Mouse (Mus musculus): ENCODE measurements around the gene Best1. TPM values are rescaled to one million over a fixed set of nuclear protein-coding genes. Genes with fewer than 3 reads are reported as not detected.

The Best1 gene
- polyA plus RNA-seq, 2 experiments from 2014 or later, result not detected

GRCm38 (mm10) chr19:9957965-9958364, 43.5 kb downstream of the Best1 start:
- no peak for ATAC-seq

- ATAC-seq, result no peak
Observed at GRCm38 (mm10) chr19:9956624-9957388, 44.6 kb downstream of the Best1 start.

- ATAC-seq, result no peak
Observed at GRCm38 (mm10) chr19:9955438-9955837, 46.0 kb downstream of the Best1 start.

- no peak for ATAC-seq
Observed at GRCm38 (mm10) chr19:9954811-9955202, 46.6 kb downstream of the Best1 start.

- no peak for ATAC-seq
Observed at GRCm38 (mm10) chr19:9954055-9954810, 47.2 kb downstream of the Best1 start.

- ATAC-seq, result no peak
Observed at GRCm38 (mm10) chr19:9952912-9953311, 48.5 kb downstream of the Best1 start.

- ATAC-seq, result no peak
Observed at GRCm38 (mm10) chr19:9952390-9952789, 49.0 kb downstream of the Best1 start.

- ATAC-seq, result no peak
Observed at GRCm38 (mm10) chr19:9946986-9947385, 54.4 kb downstream of the Best1 start.

GRCm38 (mm10) chr19:9945800-9946564, 55.5 kb downstream of the Best1 start:
- ATAC-seq, result no peak

GRCm38 (mm10) chr19:9942539-9943533, 58.6 kb downstream of the Best1 start:
- ATAC-seq, result no peak

- no peak for ATAC-seq
Observed at GRCm38 (mm10) chr19:9941809-9942208, 59.6 kb downstream of the Best1 start.

- ATAC-seq, result no peak
Observed at GRCm38 (mm10) chr19:9940903-9941302, 60.5 kb downstream of the Best1 start.

- ATAC-seq, result no peak
Observed at GRCm38 (mm10) chr19:9939841-9940240, 61.6 kb downstream of the Best1 start.

- ATAC-seq, result peak; percentile 90
Observed at GRCm38 (mm10) chr19:9938824-9939303, 62.6 kb downstream of the Best1 start.

- ATAC-seq, result peak; percentile 28
Observed at GRCm38 (mm10) chr19:9938156-9938823, 63.1 kb downstream of the Best1 start.

GRCm38 (mm10) chr19:9937428-9937827, 64.0 kb downstream of the Best1 start:
- ATAC-seq, result no peak

GRCm38 (mm10) chr19:9936579-9936978, 64.9 kb downstream of the Best1 start:
- ATAC-seq, result no peak
